Mouse (Mus musculus) ES-Bruce4 (cell line): ENCODE data around the gene Col2a1. TPM values are rescaled to one million over a fixed set of nuclear protein-coding genes. Genes with fewer than 3 reads are reported as not detected.

Source experiments
- H3K27ac ChIP-seq: 2 replicates; pipeline ENCODE4 v1.5.1; 2012; ENCODE audit warnings: low read length, inconsistent platforms; ENCODE audit not compliant: insufficient read depth
- H3K27me3 ChIP-seq: 2 replicates; pipeline ENCODE4 v1.6.1; 2012; ENCODE audit warnings: mild to moderate bottlenecking, low read length, inconsistent platforms; ENCODE audit not compliant: control insufficient read depth, poor library complexity, insufficient read depth, severe bottlenecking
- H3K36me3 ChIP-seq: 2 replicates; pipeline ENCODE4 v1.6.1; 2012; ENCODE audit warnings: inconsistent platforms, mild to moderate bottlenecking, low read length, moderate library complexity; ENCODE audit not compliant: control insufficient read depth, poor library complexity, insufficient read depth, severe bottlenecking
- H3K4me1 ChIP-seq: one replicate; pipeline ENCODE4 v1.8.1; 2011; ENCODE audit warnings: low read length; ENCODE audit not compliant: control insufficient read depth, insufficient read depth
- H3K4me3 ChIP-seq: 2 replicates; pipeline ENCODE4 v1.5.1; 2011; ENCODE audit warnings: low read depth, mild to moderate bottlenecking, low read length
- H3K9ac ChIP-seq: 2 replicates; pipeline ENCODE4 v1.6.1; 2012; ENCODE audit warnings: low read depth, mild to moderate bottlenecking, inconsistent platforms; ENCODE audit not compliant: poor library complexity, severe bottlenecking
- H3K9me3 ChIP-seq: replicated peaks from 2 replicates; pipeline ENCODE4 v1.6.1; 2012; ENCODE audit warnings: mild to moderate bottlenecking, low read length, inconsistent platforms; ENCODE audit not compliant: control insufficient read depth, poor library complexity, insufficient read depth, severe bottlenecking
- CTCF ChIP-seq: IDR thresholded peaks from one replicate; pipeline ENCODE4 v1.8.1; 2011; ENCODE audit warnings: low read depth, low read length
- EP300 ChIP-seq: IDR thresholded peaks from 2 replicates; pipeline ENCODE4 v1.6.1; 2011; ENCODE audit warnings: low read depth, low read length; ENCODE audit not compliant: insufficient read depth
- POLR2A ChIP-seq: IDR thresholded peaks from one replicate; pipeline ENCODE4 v1.8.1; 2011; ENCODE audit warnings: low read length; ENCODE audit not compliant: insufficient read depth
- polyA plus RNA-seq: library from polyadenylated mRNA; stranded (reverse); fragments of >200 nt; gene quantifications from 2 replicates; pipeline ENCODE4 v1.2.4, GENCODE M21; 2011; ENCODE audit warnings: low read depth; ENCODE audit not compliant: missing spikeins, insufficient read depth, insufficient read length

Col2a1 gene
- polyA plus RNA-seq, 1 experiment, result 12.9 TPM

DNA sequence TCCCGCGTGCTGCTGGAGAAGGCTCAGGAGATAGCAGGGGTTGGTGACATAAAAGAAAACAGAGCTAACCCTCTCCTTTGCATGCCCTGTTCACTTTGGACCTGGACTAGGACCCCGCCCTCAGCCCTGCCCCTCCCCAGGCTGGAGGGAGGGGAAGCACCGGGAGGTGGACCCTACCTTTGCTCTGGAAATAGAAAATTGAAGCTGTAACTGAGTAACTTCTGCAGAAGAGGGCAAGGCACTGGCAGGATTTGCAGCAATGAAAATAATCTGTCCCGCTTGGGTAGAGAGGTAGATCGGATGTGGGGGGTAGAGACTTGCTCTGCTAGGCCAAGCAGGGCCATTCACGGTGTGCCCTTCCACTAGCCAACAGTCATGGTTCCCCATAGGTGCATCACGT is 61.1 kb downstream of the Col2a1 start:
- no peak overlapping the region for H3K4me3 ChIP-seq
- no peak for TF ChIP-seq CTCF
- no peak overlapping the region for H3K27ac ChIP-seq
- no peaks in the 10 kb centered on the region for H3K9me3 ChIP-seq
- H3K27me3 ChIP-seq, result no peaks in the 10 kb centered on the region
- no peaks in the 10 kb centered on the region for H3K4me1 ChIP-seq
- no peaks in the 10 kb centered on the region for H3K36me3 ChIP-seq
- H3K9ac ChIP-seq, result no peak overlapping the region

DNA sequence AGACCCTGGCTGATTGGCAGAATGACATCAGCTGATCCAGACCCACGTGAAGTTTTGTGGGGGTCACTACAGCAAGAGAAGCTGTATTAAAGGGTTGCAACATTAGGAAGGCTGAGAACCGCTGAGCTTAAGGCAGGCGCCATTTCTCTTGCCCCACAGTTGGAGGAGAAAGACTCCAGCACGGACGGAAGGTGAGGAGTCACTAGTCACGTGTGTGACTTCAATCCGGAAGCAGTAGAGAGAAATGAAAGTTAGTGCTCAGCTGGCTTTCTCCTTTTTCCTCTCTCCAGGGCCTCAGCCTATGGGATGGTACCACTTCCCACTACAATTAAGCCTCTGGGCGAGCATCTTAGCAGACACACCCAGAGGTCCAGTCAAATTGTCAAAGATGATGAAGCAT is 62.0 kb downstream of the Col2a1 start:
- no peak for TF ChIP-seq CTCF
- TF ChIP-seq POLR2A, result no peak
- no peaks in the 10 kb centered on the region for H3K4me1 ChIP-seq

DNA sequence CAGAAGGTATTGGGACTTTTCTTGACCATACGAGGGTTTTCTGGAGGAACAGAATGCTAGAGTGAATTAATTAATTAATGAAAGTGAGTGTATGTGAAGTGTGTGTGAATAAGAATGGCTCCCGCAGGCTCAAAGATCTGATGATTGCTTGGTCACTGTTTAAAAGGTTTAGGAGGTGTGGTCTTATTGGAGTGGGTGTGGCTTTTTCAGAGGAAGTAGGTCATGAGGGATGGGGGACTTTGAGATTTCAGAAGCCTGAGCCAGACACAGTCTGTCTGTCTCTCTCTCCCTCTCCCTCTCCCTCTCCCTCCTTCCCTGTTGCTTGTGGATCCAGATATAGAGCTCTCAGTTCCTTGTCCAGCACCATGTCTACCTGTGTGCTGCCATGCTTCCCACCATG is 63.2 kb downstream of the Col2a1 start:
- no peak overlapping the region for H3K4me3 ChIP-seq
- no peaks in the 10 kb centered on the region for H3K9me3 ChIP-seq
- no peaks in the 10 kb centered on the region for H3K4me1 ChIP-seq
- TF ChIP-seq EP300 (no peak), POLR2A (no peak), CTCF (no peak)
- H3K27ac ChIP-seq, result no peak overlapping the region
- no peaks in the 10 kb centered on the region for H3K27me3 ChIP-seq
- H3K9ac ChIP-seq, result no peak overlapping the region
- H3K36me3 ChIP-seq, result no peaks in the 10 kb centered on the region

More for the DNA sequence above, 62.0 kb downstream of the Col2a1 start:
- Histone ChIP-seq H3K27me3 (no peaks in the 10 kb centered on the region), H3K36me3 (no peaks in the 10 kb centered on the region), H3K9me3 (no peaks in the 10 kb centered on the region), H3K4me3 (no peak overlapping the region), H3K9ac (no peak overlapping the region), H3K27ac (no peak overlapping the region)

- H3K36me3 ChIP-seq, result no peaks in the 10 kb centered on the region
- H3K9ac ChIP-seq, result no peak overlapping the region
- no peak overlapping the region for H3K27ac ChIP-seq
- no peaks in the 10 kb centered on the region for H3K9me3 ChIP-seq
- no peaks in the 10 kb centered on the region for H3K27me3 ChIP-seq
- H3K4me1 ChIP-seq, result no peaks in the 10 kb centered on the region
- TF ChIP-seq POLR2A, result no peak
- no peak for TF ChIP-seq EP300
- no peak for TF ChIP-seq CTCF
- no peak overlapping the region for H3K4me3 ChIP-seq
Measured at GRCm38 (mm10) chr15:97940088-97940487, 64.4 kb downstream of the Col2a1 start.

GRCm38 (mm10) chr15:97938580-97938979 is 65.9 kb downstream of the Col2a1 start:
- Histone ChIP-seq H3K27ac (no peak overlapping the region), H3K9ac (no peak overlapping the region), H3K36me3 (no peaks in the 10 kb centered on the region), H3K9me3 (no peaks in the 10 kb centered on the region), H3K4me3 (no peak overlapping the region), H3K4me1 (no peaks in the 10 kb centered on the region), H3K27me3 (no peaks in the 10 kb centered on the region)
- TF ChIP-seq CTCF (no peak), EP300 (no peak), POLR2A (no peak)

DNA sequence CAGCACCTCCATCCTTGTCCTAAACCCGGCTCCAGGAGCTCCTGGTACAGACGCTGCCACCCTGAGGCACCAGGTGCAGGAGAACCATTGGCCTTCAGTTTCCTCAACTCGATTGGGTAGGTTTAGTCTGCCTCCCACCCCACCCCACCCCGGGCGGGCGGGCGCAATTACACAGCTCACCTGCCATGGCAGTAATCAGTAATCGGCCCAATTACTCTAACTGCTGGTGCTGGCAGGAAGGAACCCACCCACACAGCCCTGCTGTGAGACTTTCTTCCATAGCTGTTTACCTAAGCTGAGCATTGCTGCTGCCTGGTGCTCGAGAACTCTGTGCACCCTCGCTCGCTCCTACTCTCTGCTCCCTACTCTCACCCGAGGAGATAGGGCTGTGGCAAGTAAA is 72.1 kb downstream of the Col2a1 start:
- Histone ChIP-seq H3K27me3 (no peaks in the 10 kb centered on the region), H3K4me1 (no peaks in the 10 kb centered on the region), H3K9me3 (no peaks in the 10 kb centered on the region), H3K36me3 (no peaks in the 10 kb centered on the region), H3K27ac (no peak overlapping the region), H3K9ac (no peak overlapping the region), H3K4me3 (no peak overlapping the region)
- TF ChIP-seq CTCF (no peak), EP300 (no peak), POLR2A (no peak)
